Mouse (Mus musculus) T-helper 2 cell (primary cell): ENCODE measurements at regions not wholly inside any gene's neighbourhood (a gene's known extent, or its start where the extent isn't known, plus 50 kb on each side); places are given as distances from the start of the nearest gene placed in this dataset.

Source experiments
- in situ Hi-C: fragments of 300-600 bp; cut with MboI, MseI; formaldehyde crosslinking; loops from one replicate; pipeline ENCODE4 v1.15.1; 2025; ENCODE audit warnings: high pct_unique_total_duplicates

GRCm38 (mm10) chr12:106186501-106186900, 176.5 kb downstream of the Vrk1 start:
- in situ Hi-C loops, result no loop called here

GRCm38 (mm10) chr12:106191771-106192170, 181.7 kb downstream of the Vrk1 start:
- in situ Hi-C loops, result no loop called here

GRCm38 (mm10) chr12:106199302-106199701, 189.3 kb downstream of the Vrk1 start:
- in situ Hi-C loops, result no loop called here

- in situ Hi-C loops, result no loop called here
Observed at GRCm38 (mm10) chr12:106203526-106203925, 193.5 kb downstream of the Vrk1 start.

GRCm38 (mm10) chr12:106210959-106211358, 200.9 kb downstream of the Vrk1 start:
- in situ Hi-C loops, result no loop called here

GRCm38 (mm10) chr12:106211488-106211887, 201.5 kb downstream of the Vrk1 start:
- in situ Hi-C loops, result no loop called here

GRCm38 (mm10) chr12:106212397-106212796, 202.4 kb downstream of the Vrk1 start:
- in situ Hi-C loops, result no loop called here

- in situ Hi-C loops, result no loop called here
Observed at GRCm38 (mm10) chr12:106220071-106220470, 210.0 kb downstream of the Vrk1 start.

- in situ Hi-C loops, result no loop called here
Observed at GRCm38 (mm10) chr12:106226276-106226675, 216.2 kb downstream of the Vrk1 start.

GRCm38 (mm10) chr12:106226776-106227562, 216.9 kb downstream of the Vrk1 start:
- in situ Hi-C loops, result no loop called here

GRCm38 (mm10) chr12:106227563-106227840, 217.5 kb downstream of the Vrk1 start:
- in situ Hi-C loops, result no loop called here

GRCm38 (mm10) chr12:106245178-106245840, 235.3 kb downstream of the Vrk1 start:
- in situ Hi-C loops, result no loop called here

- in situ Hi-C loops, result no loop called here
Observed at GRCm38 (mm10) chr12:106273591-106273990, 263.6 kb downstream of the Vrk1 start.

- in situ Hi-C loops, result no loop called here
Observed at GRCm38 (mm10) chr12:106277886-106278285, 267.9 kb downstream of the Vrk1 start.

- in situ Hi-C loops, result no loop called here
Observed at GRCm38 (mm10) chr12:106282491-106283106, 272.6 kb downstream of the Vrk1 start.

GRCm38 (mm10) chr12:106284814-106285213, 274.8 kb downstream of the Vrk1 start:
- in situ Hi-C loops, result no loop called here

GRCm38 (mm10) chr12:106288791-106289515, 278.9 kb downstream of the Vrk1 start:
- in situ Hi-C loops, result no loop called here

- in situ Hi-C loops, result no loop called here
Observed at GRCm38 (mm10) chr12:106291476-106292046, 281.5 kb downstream of the Vrk1 start.

- in situ Hi-C loops, result no loop called here
Observed at GRCm38 (mm10) chr12:106293117-106293516, 283.1 kb downstream of the Vrk1 start.

GRCm38 (mm10) chr12:106295596-106295995, 285.6 kb downstream of the Vrk1 start:
- in situ Hi-C loops, result no loop called here

GRCm38 (mm10) chr12:106302617-106303016, 292.6 kb downstream of the Vrk1 start:
- in situ Hi-C loops, result no loop called here
